Mouse (Mus musculus) embryonic fibroblast, embryonic 13.5 days (primary cell): ENCODE measurements at regions not wholly inside any gene's neighbourhood (a gene's known extent, or its start where the extent isn't known, plus 50 kb on each side); places are given as distances from the start of the nearest gene placed in this dataset.

Experiments used
- H3K27ac ChIP-seq: 2 replicates; pipeline ENCODE4 v1.5.1; 2012; ENCODE audit warnings: low read length, control low read depth, inconsistent platforms; ENCODE audit not compliant: insufficient read depth
- H3K4me1 ChIP-seq: 2 replicates; pipeline ENCODE4 v1.6.1; 2011; ENCODE audit warnings: low read length; ENCODE audit not compliant: control insufficient read depth, insufficient read depth
- H3K4me3 ChIP-seq: 2 replicates; pipeline ENCODE4 v1.5.1; 2011; ENCODE audit warnings: mild to moderate bottlenecking, control low read depth, low read length; ENCODE audit not compliant: insufficient read depth
- CTCF ChIP-seq: IDR thresholded peaks from 2 replicates; pipeline ENCODE4 v1.5.1; 2011; ENCODE audit warnings: mild to moderate bottlenecking, control low read depth, low read length, moderate library complexity, borderline replicate concordance; ENCODE audit not compliant: insufficient read depth
- POLR2A ChIP-seq: IDR thresholded peaks from 2 replicates; pipeline ENCODE4 v1.6.1; 2011; ENCODE audit warnings: low read depth, mild to moderate bottlenecking, control low read depth, low read length, moderate library complexity

- Histone ChIP-seq H3K27ac (no peak overlapping the region), H3K4me1 (peaks cover 3% of the 10 kb centered on the region; the same call in 1 of the 2 replicates), H3K4me3 (no peak overlapping the region)
- TF ChIP-seq CTCF: no peak
- no peak for TF ChIP-seq POLR2A
Observed at GRCm38 (mm10) chr13:71365261-71365660, 523.6 kb upstream of the Adamts16 start.

DNA sequence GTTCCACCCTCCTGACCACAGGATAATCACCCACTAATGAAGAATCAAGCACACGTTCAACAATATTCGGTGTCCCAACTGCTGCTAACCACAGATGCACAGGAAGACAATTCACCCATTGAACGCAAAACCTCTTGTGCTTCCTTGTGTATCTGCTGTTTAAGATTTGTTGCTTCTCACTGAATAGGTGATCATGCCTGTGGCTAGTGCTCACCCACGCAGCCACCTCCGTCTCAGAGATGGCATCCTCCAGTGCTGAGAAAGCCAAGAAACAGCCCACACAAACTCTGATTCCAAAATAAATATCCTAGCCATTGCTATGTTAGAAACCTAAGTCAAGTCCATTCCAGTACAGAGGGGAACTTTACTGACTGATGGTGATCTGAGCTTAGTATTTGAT is 520.7 kb upstream of the Adamts16 start:
- Histone ChIP-seq H3K27ac (peak overlapping the region; percentile 64), H3K4me3 (no peak overlapping the region)
- TF ChIP-seq POLR2A: no peak
- no peak for TF ChIP-seq CTCF

GRCm38 (mm10) chr13:71359112-71359511 is 517.5 kb upstream of the Adamts16 start:
- Histone ChIP-seq H3K4me1 (peaks cover 3% of the 10 kb centered on the region; the same call in 1 of the 2 replicates), H3K27ac (no peak overlapping the region), H3K4me3 (no peak overlapping the region)
- TF ChIP-seq POLR2A: no peak
- TF ChIP-seq CTCF: no peak

More for the DNA sequence above, 520.7 kb upstream of the Adamts16 start:
- peaks cover 3% of the 10 kb centered on the region; the same call in 1 of the 2 replicates for H3K4me1 ChIP-seq

DNA sequence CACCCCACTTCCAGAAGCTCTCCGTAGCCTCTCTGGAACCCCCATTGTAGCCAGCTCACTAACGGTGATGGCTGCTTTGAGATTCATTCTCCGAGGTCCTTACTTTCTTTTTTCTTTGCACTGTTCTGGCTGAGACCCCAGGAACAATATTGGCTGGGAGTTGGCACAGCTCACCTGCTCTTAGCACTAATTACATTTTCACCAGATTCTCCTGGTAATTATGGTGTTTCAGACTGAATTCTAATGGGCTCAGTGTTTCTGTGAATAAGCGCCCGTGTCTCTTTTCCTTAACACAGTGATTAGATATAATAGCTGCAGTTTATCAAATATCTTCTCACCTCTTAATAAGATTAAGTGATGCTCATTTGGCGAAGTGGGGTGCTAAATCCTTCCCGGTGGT is 509.2 kb upstream of the Adamts16 start:
- Histone ChIP-seq H3K4me3 (no peak overlapping the region), H3K27ac (no peak overlapping the region), H3K4me1 (no peaks in the 10 kb centered on the region)
- TF ChIP-seq CTCF: no peak
- TF ChIP-seq POLR2A: no peak

GRCm38 (mm10) chr13:71342921-71343320 is 501.3 kb upstream of the Adamts16 start:
- Histone ChIP-seq H3K4me1 (no peaks in the 10 kb centered on the region), H3K4me3 (no peak overlapping the region), H3K27ac (no peak overlapping the region)
- no peak for TF ChIP-seq CTCF
- TF ChIP-seq POLR2A: no peak

DNA sequence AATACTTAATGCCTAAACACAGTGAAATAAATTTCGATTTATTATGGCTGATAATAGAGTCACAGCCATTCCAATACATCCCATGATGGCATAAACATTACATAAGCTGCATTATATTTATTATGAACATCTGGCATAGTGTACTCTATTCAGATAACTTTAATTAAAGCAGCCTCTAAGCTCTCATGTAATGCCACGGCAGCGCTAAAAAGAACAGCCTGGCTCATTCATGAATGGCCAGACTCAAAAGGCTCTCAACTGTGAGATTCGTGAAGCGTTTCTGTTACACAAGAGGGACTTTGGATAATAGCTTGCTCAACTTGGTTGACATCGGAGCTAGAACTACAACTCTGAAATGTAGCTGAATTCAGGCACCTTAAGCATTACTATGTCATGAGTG is 497.1 kb upstream of the Adamts16 start:
- TF ChIP-seq POLR2A: no peak
- no peak for TF ChIP-seq CTCF
- Histone ChIP-seq H3K27ac (no peak overlapping the region), H3K4me3 (no peak overlapping the region), H3K4me1 (no peaks in the 10 kb centered on the region)

DNA sequence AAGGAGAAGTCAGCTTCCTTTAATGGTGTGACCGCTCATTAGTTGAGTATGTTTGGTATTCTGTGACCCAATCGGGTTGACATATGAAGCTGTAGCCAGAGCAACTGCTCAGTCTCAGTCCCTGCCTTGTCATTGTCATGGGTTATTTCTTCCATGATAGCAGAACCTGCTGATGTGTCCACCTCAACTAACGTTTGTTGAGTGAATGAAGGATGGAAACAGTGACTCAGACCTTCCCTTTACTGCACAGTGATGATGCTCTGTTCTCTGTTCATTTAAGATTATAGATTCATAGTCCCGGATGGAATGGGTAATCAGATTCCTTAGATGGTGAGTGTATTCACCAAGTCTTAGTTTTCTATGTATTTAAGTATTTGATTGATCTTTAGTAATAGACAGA is 493.3 kb upstream of the Adamts16 start:
- TF ChIP-seq POLR2A (no peak), CTCF (no peak)
- Histone ChIP-seq H3K27ac (no peak overlapping the region), H3K4me1 (no peaks in the 10 kb centered on the region), H3K4me3 (no peak overlapping the region)

GRCm38 (mm10) chr13:71333146-71333545 is 491.5 kb upstream of the Adamts16 start:
- Histone ChIP-seq H3K4me1 (no peaks in the 10 kb centered on the region), H3K27ac (no peak overlapping the region), H3K4me3 (no peak overlapping the region)
- TF ChIP-seq POLR2A: no peak
- TF ChIP-seq CTCF: no peak

DNA sequence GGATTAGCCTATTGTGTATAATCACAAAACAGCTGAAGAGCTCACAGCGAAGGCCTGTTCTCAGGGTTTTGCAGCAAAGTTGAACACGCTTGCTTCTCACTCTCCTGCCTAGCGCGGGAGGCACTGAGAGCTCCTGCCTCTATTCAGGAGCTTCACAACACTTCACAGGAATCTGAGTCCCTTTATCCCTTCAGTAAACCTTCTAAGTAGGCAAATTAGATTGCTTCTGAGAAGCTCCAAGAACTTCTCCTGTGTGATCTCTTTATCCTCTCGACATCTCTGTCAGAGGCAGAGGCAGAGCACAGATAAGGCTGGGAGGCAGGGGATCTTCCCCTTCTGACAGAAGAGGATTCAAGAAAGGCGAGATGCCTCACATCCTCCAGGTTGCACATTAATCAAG is 488.7 kb upstream of the Adamts16 start:
- H3K4me3 ChIP-seq: no peak overlapping the region
- H3K4me1 ChIP-seq: no peaks in the 10 kb centered on the region
- TF ChIP-seq POLR2A: no peak
- no peak for TF ChIP-seq CTCF
- H3K27ac ChIP-seq: no peak overlapping the region

GRCm38 (mm10) chr13:71327802-71328753 is 486.5 kb upstream of the Adamts16 start:
- no peak overlapping the region for H3K4me3 ChIP-seq
- H3K27ac ChIP-seq: no peak overlapping the region
- H3K4me1 ChIP-seq: no peaks in the 10 kb centered on the region
- TF ChIP-seq POLR2A: no peak
- TF ChIP-seq CTCF: no peak

DNA sequence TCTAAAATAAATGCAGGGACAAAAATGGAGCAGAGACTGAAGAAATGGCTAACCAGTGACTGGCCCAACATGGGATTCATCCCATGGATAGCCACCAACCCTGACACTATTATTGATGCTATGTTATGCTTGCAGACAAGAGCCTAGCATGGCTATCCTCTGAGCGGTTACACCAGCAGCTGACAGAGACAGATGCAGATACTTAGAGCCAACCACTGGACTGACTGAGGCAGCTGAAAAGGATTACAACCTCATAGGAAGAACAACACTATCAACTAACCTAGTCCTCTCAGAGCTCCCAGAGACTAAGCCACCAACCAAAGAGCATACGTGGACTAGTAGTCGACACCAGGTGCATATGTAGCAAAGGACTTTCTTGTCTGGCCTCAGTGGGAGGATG is 478.9 kb upstream of the Adamts16 start:
- no peak for TF ChIP-seq POLR2A
- TF ChIP-seq CTCF: no peak
- Histone ChIP-seq H3K4me3 (no peak overlapping the region), H3K4me1 (no peaks in the 10 kb centered on the region), H3K27ac (no peak overlapping the region)
